Mouse (Mus musculus) monocyte, adult 2 months (primary cell): ENCODE measurements around the gene Zbtb45.

ENCODE experiments used
- DNase-seq, 2 experiments: peaks; one replicate each; pipeline ENCODE4 v3.0.0; 2022; ENCODE audit warnings: low spot score in 2 of 2, low read depth in 1 of 2

The Zbtb45 gene

DNA sequence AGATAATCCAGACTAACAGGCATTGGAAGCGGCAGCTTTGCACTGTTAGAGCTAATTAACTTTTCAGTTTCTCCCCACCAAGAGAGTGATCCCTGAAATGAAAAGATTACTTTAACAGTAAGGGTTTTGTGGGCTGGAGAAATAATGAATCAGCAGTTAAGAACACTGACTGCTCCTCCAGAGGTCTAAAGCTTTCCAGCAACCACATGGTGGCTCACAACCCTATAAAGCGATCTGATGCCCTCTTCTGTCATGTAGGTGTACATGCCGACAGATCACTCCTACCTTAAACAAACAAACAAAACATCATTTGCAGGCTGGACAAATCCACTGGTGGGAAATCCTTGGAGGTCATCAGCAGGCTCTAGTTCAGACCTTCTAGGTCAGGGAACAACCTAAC is 54.9 kb downstream of the Zbtb45 start:
- DNase-seq, result no peak
